Mouse (Mus musculus) left cerebral cortex, postnatal 4 days (tissue): ENCODE data around the gene Ppfia2. TPM values are rescaled to one million over a fixed set of nuclear protein-coding genes. Genes with fewer than 3 reads are reported as not detected.
A peak's percentile ranks its signal among the peaks of the same experiment; 100 is the strongest.

Source experiments
- DNase-seq: peaks from one replicate; pipeline ENCODE4 v3.0.0-alpha.2; 2022
- intact Hi-C: fragments of 180-260 bp; cut with DNase I; formaldehyde crosslinking; loops from one replicate; pipeline ENCODE4 v1.15.1; 2025
- total RNA-seq, 2 experiments: library from RNA; stranded (reverse); gene quantifications; 2 replicates each; pipeline ENCODE4 v1.2.3; 2021

The Ppfia2 gene
- total RNA-seq, 2 experiments from 2014 or later, result 97.3 to 100 TPM

DNA sequence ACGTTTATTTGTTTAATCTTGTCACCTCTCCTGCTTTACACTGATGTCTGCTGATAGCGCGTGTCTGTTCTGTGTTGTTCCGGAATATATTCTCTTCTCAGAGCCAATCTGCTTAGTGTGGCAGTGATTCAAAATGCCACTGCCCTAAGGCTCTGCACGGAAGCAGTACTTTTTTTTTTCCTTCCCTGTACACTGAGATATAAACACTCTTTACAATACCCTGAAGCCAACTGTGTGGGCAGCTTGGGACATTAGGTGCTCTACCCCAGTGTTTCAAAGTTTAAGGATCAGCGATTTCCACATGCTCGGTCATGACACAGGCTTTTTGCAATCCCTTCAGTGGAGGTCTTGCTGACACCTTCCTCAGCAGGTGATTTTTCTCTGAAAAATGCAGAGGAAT lies 163.8 kb downstream of the Ppfia2 start:
- intact Hi-C loops, result no loop called here
- DNase-seq, result no peak

DNA sequence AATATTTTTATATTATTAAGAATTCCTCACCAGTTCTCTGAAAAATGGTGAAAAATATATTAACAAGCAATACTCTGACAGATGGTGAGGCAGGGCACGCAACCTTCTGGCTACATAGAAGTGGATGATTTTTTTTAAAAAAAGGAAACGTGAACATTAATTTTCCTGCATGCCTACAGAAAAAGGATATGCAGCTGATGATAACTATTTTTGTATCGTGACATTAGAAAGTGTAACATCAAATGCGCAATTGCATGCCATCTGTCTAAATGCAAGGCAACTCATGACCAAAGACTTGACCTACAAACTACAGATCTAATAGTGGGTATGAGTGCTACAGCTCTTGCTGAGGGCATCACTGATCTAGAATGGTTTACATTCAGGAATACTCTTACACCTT lies 182.1 kb downstream of the Ppfia2 start:
- intact Hi-C loops, result no loop called here
- DNase-seq, result no peak

DNA sequence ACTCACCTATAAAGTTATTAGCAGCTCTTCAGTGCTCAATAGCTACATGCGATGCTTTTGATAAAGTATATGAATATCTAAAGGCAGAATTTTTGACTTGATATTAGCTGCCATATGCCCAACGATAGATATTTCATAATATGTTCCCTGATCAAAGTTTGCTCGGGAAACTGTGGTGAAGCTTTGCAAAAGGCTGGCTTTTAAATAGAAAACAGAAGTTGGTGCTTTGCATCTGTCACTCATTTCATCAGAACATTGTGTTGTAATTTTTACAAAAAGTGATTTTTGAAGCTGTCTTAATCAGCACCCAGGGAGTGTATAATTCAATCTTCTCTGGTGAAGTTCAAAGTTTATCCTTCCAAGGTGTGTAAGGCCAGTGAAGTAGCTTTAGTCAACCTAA lies 195.1 kb downstream of the Ppfia2 start:
- intact Hi-C loops, result no loop called here
- no peak for DNase-seq

DNA sequence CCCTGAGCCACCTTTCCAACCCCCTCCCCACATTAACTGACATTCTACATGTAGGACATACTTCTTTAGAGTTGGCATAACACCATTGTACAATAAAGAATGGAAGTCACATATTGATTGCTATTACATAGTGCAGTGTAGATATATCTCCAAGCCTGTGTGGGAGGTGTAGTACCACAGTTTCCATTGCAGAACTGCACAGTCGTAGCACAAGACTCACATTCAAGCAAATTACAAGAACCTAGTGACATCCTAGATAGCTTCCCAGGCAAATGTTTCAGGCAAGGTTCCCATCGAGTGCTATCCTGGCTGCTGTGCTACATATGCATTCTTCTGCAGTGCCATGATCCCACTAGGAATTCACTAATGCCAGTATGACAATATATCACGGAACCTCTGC lies 200.0 kb downstream of the Ppfia2 start:
- intact Hi-C loops, result no loop called here
- DNase-seq, result no peak

DNA sequence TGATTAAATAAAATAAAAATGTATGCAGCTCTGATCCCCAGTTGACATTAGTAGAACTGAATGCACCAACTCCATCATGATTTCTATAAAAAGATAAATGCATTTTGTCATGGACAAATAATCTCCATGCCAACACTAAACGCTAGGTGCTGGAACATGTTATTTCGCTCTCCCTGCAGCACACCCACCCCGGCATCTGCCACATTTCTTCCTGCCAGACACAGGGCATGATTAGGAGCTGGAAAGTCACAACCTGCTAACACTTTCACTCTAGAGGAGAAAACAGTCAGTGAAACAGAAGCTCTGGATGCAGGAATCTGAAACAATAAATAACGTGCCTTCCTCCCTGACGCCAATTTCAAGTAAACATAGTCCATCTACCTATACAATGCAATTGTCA lies 211.3 kb downstream of the Ppfia2 start:
- peak; percentile 34 for DNase-seq

DNA sequence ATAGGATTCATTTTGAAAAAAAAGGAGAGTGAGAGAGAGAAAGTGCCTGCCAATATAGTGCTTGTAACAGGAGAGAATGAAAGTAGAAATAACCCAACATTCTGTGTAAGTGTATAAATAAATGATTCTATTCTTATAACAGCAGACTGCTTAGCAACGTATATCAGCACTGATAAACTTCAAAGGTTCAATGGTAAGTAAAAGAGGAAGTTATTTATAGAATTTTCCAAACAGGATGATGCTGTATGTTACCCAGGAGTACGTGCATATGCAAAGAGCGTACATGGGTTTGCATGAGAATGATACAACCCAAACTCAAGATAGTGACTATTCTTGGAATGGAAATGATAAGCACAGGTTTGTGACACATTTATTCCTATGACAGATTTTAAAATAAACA lies 215.4 kb downstream of the Ppfia2 start:
- DNase-seq, result no peak
- intact Hi-C loops, result no loop called here

More for the DNA sequence above, 211.3 kb downstream of the Ppfia2 start:
- intact Hi-C loops, result no loop called here

DNA sequence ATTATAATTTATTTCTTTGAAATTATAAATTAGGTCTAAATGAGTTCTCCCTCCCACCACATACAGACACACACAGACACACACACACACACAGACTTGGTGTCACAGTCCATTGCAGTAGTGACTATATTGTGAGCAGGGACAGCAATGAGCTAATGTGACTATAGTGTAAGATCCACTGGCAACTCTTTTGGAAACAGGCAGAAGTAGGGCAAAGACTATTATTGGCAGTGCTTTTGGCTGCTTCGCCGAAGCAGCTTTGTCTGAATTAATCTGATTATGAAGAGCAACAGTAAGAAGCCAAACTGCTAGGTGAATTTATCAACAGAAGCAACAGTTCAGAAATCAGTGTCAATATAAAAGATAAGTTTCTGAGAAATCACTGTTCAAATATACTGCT lies 249.8 kb downstream of the Ppfia2 start:
- intact Hi-C loops, result no loop called here
- no peak for DNase-seq

DNA sequence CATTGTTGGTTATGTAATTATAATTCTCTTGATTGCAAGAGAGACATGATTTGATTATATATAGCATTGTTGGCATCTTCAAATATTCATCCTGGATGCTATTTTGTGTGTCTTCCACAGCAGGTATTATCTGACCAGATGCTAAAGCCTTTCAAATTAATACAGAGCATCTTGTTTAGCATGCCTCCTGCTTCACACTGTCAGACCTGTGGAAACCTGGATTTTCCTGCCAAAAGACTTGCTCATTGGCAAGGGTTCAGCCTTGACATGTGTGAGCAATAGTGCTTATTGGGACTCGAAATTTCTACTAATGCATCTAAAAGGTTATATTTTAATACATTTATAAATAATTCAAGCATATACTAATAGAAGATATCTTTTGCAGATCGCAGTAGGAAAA lies 262.1 kb downstream of the Ppfia2 start:
- intact Hi-C loops, result no loop called here
- peak; percentile 39 for DNase-seq

DNA sequence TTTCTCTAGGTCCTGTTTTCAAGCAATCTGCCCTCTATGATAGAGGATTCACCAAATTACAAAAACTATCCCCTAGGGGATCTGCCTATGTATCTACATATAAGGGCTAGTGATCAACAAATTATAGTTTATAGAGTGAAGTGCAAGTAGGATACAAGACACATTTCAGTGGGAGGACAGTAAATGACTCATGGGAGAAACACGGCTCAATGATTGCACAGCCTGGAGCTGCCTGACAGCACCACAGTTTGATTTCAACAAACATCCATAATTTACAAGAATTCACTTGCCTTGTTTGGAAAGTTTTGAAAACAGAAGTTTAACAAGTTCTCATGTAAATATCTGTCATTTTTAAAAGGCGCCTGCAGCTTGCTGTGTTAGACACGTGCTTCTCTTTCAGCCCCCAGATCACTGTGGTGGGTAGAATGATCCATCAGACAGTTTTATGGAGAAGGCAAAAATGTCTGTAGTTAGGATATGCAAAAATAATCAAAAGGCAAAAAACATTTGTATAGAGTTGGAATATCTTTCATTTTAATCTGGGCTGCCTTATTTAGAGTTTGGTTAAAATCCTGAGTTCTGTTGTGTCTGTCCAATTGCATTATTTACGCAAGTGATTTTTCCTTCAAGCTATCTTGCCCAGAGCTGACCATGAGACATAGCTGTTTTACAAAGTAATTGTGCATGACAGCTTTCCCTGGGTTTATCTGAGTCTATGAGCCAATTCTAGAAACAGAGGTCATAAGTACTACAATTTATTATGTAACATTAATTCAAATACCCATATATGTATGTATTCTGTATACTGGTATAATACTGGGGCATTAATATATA lies 266.3 kb downstream of the Ppfia2 start:
- DNase-seq, result no peak
- intact Hi-C loops, result no loop called here

DNA sequence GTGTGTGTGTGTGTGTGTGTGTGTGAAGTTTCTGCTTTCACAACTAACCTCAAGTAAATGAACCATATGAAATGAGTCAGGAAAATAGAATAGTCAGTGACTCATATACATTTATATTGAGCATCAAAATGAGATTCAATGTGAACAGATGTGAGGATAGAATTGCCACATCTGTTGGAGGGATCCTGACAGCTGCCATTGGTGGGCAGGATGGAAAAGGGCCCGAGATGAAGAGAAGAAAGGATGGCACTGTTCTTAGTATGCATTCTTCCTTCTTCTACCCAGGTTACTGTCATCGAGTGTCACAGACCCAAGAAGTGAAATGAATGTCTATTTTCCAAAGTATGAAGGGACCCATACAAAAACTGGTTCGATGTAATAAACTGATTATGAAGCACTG lies 268.1 kb downstream of the Ppfia2 start:
- DNase-seq, result no peak
- intact Hi-C loops, result no loop called here

DNA sequence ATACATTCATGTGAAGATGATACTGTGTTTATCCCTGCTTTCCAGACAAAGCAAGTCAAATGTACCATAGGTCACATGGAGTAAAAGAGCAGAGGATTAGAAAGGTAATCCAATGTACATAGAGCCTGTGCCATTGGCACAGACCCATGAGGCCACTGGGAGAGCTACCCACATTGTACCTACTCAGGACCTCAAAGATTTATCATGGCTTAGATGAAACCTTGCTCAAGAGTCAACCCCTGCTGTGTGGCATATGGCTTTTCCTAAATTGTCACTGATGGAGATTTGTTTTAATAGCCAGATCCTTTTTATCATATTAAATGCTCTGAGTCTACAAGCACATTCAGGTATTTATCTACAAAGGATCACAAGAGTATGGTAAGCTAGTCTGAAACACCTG lies 274.8 kb downstream of the Ppfia2 start:
- DNase-seq, result no peak
- intact Hi-C loops, result no loop called here

DNA sequence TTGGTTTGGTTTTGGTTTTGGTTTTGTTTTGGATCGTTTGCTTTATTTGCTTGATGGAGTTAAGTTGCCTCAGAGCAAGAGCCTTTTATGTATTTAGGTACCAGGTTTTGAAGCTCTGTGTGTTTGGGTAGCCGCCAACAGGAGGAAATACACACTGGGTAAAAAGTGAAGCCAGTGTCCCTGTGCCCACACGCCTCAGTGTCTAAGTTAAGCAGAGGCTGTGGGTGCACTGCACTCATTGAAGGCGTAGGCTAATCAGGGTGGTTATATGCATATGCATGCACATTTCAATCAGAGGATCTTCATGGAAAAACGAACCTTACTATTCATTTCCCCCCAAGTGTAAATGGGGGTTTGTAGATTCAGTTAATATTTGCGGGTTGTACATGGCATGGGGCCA lies 290.9 kb downstream of the Ppfia2 start:
- intact Hi-C loops, result no loop called here
- DNase-seq, result no peak

DNA sequence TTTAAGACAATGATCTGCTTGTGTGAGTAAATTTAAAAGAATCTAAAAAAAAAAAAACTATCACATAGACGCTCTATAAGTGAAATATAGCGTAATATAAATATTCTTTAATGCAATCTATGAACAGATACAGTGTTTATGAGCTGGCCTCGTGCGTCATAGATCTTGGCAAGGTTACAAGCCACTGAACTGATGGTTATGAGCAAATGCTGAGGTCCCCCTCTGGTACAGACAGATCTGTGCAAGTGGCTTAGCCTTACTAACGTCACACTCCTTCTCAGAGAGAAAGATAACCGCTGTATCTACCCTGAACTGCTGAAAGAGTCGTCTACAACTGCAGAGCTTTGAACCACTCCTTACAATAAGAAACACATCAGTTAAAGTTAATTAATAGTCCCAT lies 293.6 kb downstream of the Ppfia2 start:
- DNase-seq, result no peak
- intact Hi-C loops, result no loop called here

DNA sequence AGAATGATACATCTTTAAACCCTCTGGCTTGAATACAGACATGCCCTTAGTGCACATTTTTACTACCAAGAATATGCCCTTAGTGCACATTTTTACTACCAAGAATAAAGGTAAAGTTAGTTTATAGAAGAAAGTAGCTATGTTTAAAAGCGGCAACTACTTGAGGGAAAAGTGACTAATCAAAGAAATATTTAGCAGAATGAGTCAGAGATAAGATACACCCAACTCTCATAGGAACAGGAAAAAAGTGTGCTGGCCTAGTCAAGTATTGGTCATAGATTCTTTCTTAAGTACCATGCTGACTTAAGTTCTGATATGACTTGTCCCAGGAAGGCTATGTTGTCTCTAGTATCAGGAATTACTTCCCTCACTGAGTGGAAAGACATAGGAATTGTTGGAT lies 305.4 kb downstream of the Ppfia2 start:
- intact Hi-C loops, result no loop called here
- no peak for DNase-seq

DNA sequence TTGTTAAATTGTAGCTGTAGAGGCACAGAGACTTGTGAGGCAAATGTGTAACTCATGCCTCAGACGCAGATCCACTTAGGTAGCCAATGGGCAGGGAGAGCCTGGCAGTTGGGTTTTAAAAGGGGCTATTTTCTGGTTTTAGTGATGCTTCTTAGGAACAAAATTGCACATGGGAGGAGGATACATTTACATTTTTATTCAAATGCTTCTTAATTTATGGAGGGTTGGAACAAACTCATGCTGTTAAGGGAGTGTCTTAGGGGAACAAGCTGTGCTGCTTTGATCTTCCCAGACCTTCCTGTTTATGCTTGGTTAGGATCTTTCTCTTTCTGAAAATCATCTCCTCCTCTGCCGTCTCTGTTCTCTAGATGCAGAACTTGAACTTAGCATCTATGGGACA lies 345.3 kb downstream of the Ppfia2 start:
- DNase-seq, result no peak
- intact Hi-C loops, result no loop called here

DNA sequence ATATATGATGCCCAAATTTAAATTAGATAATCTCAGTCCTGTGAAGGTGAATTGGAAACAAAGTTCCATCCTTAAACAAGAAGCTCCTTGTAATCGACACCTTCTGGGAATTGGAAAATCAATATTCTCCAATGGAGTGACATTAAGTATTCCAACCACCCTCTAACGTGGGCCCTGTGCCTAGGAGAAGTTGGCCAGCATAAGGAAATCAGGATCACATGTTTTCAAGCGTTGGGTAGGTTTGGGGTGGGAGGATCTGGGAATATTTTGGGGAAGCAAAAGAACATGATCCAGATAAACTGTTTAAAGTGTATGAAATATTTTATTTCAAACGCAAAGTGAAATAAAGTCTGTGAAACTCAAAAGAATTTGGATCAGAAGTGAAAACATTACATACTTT lies 348.2 kb downstream of the Ppfia2 start:
- no peak for DNase-seq
- intact Hi-C loops, result no loop called here

DNA sequence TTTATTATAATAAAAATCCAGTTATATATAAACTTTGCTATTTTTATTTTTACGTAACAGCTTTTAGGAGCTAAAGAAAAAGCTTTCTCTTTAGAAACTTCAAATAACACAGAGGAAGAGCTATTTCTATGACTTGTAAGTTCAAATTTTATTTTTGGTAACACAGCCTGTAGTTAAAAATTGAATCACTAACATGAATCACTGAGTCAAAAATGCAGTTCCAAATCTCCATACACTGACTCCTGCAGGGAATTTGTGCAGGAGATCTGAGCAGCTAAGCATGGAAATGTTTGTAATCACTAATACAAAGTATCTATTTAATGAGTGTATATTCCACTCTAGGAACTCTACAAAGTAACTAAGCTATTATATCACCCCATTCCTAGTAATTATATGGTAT lies 354.1 kb downstream of the Ppfia2 start:
- intact Hi-C loops, result no loop called here

DNA sequence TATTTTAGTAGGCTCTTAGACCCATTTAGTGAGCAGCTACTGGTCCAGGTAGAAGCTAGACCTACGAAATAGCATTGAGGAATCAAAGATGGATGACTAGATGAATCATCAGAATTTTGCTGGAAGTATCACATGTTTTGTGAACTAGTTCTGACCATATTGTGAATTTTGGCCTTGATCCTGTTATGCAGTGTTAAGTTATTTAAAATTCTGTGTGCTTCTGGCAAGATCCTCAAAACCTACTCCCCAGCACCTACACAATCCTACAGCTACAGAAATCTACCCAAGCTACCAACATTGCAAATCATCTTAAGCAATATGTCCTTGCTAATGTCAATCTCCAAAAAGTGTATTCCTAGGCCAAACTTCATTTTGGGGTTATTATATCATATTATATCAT lies 368.3 kb downstream of the Ppfia2 start:
- intact Hi-C loops, result no loop called here
- no peak for DNase-seq

More for the DNA sequence above, 354.1 kb downstream of the Ppfia2 start:
- DNase-seq, result no peak

DNA sequence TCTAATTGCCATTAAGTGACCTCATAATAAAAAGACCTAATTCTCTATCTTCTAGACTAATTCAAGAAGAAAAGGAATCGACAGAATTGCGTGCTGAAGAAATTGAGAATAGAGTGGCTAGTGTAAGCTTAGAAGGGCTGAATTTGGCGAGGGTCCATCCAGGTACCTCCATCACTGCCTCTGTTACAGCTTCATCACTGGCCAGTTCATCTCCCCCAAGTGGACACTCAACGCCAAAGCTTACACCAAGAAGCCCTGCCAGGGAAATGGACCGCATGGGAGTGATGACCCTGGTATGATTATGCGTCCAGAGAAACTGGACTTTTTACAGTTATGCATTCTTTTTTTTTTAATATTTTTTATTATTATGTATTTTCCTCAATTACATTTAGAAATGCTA lies 388.0 kb downstream of the Ppfia2 start:
- peak; percentile 3 for DNase-seq

DNA sequence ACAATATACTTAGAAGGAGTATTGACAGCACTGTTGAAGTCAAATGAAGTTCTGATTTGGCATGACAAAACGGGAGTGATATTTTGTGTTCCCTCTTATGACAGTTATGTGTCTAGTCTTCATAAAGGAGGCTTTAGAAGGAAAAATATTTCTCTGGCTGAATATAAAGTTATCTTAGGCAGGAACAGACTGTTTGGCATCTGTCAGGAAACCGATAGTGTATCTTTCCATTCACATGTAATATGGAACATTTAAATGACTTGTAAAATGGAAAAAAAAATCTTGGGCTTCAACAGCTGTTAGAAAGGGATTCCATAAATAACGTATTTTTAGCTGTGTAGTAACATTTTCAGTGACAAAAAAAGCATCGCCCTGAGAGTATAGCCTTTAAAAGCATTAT lies 400.1 kb downstream of the Ppfia2 start:
- intact Hi-C loops, result no loop called here
- no peak for DNase-seq

More for the DNA sequence above, 388.0 kb downstream of the Ppfia2 start:
- intact Hi-C loops, result no loop called here

DNA sequence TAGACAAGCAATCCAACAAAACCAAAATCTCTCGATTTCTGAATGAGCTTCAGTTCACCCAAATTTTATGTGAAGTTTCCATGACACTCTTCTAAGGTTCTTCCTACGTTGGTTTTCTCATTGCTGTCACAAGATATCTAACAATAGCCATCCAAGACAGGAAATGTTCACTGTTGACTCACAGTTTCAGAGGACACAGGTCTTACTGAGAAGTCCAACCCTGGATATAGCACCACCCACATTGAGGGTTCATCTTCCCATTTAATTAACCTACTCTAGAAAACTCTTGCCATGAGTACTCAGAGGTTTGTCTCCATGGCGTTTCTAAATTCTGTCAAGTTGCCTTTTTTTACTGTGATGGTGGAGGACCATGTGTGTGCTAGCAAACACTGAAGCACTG lies 401.7 kb downstream of the Ppfia2 start:
- intact Hi-C loops, result no loop called here
- no peak for DNase-seq

DNA sequence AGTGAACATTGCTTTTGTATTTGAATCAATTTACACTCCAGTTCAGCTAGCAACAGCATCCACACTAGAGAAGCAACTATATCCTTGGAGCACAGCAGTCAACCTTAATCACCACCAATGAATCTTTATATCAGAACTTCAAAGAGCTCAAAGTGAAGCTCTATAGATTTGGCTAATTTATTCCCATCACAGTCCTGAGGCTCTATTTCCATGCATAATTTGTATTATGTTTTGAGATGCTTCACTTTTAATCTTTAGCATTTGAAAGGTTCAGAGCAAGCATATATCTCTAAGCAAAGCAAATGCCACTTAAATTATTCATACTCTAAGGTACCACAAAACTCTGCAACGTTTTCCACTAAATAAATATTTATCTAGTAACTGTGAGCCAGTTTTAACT lies 402.6 kb downstream of the Ppfia2 start:
- intact Hi-C loops, result no loop called here
- DNase-seq, result no peak

DNA sequence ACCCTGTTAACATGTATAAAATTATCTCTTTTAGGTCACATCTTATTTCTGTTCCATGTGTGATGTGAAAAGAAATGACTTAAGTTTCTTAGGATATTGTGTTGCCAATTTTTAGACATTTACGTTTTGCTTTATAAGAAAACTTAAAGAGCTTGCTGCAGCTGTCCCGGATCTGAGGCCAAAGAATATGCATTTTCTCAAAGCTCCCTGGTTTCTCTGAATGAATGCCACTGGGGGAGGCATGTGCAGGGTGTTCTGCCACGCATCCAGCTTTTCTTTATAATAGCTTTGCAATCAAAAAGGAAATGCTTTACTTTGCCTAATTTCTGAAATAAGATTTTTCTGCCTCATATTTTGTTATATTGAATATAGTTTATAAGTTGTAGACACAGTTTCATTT lies 411.2 kb downstream of the Ppfia2 start:
- intact Hi-C loops, result no loop called here
- DNase-seq, result no peak
